Mouse (Mus musculus) thymus, postnatal 0 days (tissue): ENCODE measurements at regions not wholly inside any gene's neighbourhood (a gene's known extent, or its start where the extent isn't known, plus 50 kb on each side); places are given as distances from the start of the nearest gene placed in this dataset.

ENCODE experiments used
- DNase-seq: peaks from one replicate; pipeline ENCODE4 v3.0.0-alpha.2; 2015; ENCODE audit warnings: low spot score

GRCm38 (mm10) chr4:31697769-31698505 is 266.0 kb upstream of the Map3k7 start:
- no peak for DNase-seq

GRCm38 (mm10) chr4:31698506-31698782 is 265.5 kb upstream of the Map3k7 start:
- no peak for DNase-seq

- no peak for DNase-seq
Measured at GRCm38 (mm10) chr4:31699296-31699695, 264.6 kb upstream of the Map3k7 start.

- DNase-seq = no peak
Measured at GRCm38 (mm10) chr4:31714054-31714651, 249.7 kb upstream of the Map3k7 start.

- DNase-seq = no peak
Measured at GRCm38 (mm10) chr4:31723501-31723900, 240.4 kb upstream of the Map3k7 start.

GRCm38 (mm10) chr4:31724400-31724799 is 239.5 kb upstream of the Map3k7 start:
- DNase-seq = no peak

- no peak for DNase-seq
Measured at GRCm38 (mm10) chr4:31727498-31728148, 236.3 kb upstream of the Map3k7 start.

- no peak for DNase-seq
Measured at GRCm38 (mm10) chr4:31728149-31728516, 235.8 kb upstream of the Map3k7 start.

- DNase-seq = no peak
Measured at GRCm38 (mm10) chr4:31743776-31744175, 220.1 kb upstream of the Map3k7 start.

GRCm38 (mm10) chr4:31744431-31744830 is 219.5 kb upstream of the Map3k7 start:
- DNase-seq = no peak

GRCm38 (mm10) chr4:31753677-31754312 is 210.1 kb upstream of the Map3k7 start:
- DNase-seq = no peak

GRCm38 (mm10) chr4:31757126-31757525 is 206.8 kb upstream of the Map3k7 start:
- no peak for DNase-seq

- DNase-seq = no peak
Measured at GRCm38 (mm10) chr4:31760116-31760515, 203.8 kb upstream of the Map3k7 start.

- no peak for DNase-seq
Measured at GRCm38 (mm10) chr4:31762199-31762598, 201.7 kb upstream of the Map3k7 start.

GRCm38 (mm10) chr4:31768026-31768626 is 195.8 kb upstream of the Map3k7 start:
- no peak for DNase-seq

- DNase-seq = no peak
Measured at GRCm38 (mm10) chr4:31769325-31769724, 194.6 kb upstream of the Map3k7 start.

GRCm38 (mm10) chr4:31786284-31786683 is 177.6 kb upstream of the Map3k7 start:
- DNase-seq = no peak

GRCm38 (mm10) chr4:31817574-31818240 is 146.2 kb upstream of the Map3k7 start:
- DNase-seq = no peak

GRCm38 (mm10) chr4:31819521-31820259 is 144.2 kb upstream of the Map3k7 start:
- no peak for DNase-seq

GRCm38 (mm10) chr4:31823574-31824348 is 140.1 kb upstream of the Map3k7 start:
- peak; percentile 55 for DNase-seq
